Mouse (Mus musculus) CH12.LX (cell line): ENCODE measurements around the gene Vstm2b. TPM values are rescaled to one million over a fixed set of nuclear protein-coding genes. Genes with fewer than 3 reads are reported as not detected.

Source experiments
- DNase-seq: peaks from one replicate; pipeline ENCODE4 v3.0.0-alpha.2; 2013; ENCODE audit errors: extremely low read depth
- H3K27ac ChIP-seq: 2 replicates; pipeline ENCODE4 v1.5.1; 2012; ENCODE audit warnings: low read depth, mild to moderate bottlenecking, control low read depth, moderate library complexity; ENCODE audit not compliant: insufficient read depth
- H3K27me3 ChIP-seq: replicated peaks from 2 replicates; pipeline ENCODE3; 2012; ENCODE audit warnings: inconsistent platforms
- H3K36me3 ChIP-seq, 2 experiments: replicated peaks in 1 of 2; 2 replicates each; pipeline versions ENCODE3 to v1.6.1; 2012; ENCODE audit warnings: inconsistent platforms in 1 of 2, low read length in 1 of 2, mild to moderate bottlenecking in 1 of 2, mixed read lengths in 1 of 2, moderate library complexity in 1 of 2; ENCODE audit not compliant: control insufficient read depth in 1 of 2, insufficient read depth in 1 of 2
- H3K4me1 ChIP-seq, 2 experiments: 2 replicates each; pipeline ENCODE4 v1.6.1; 2012; ENCODE audit warnings: inconsistent platforms in 1 of 2, moderate library complexity in 1 of 2; ENCODE audit not compliant: insufficient read depth in 2 of 2, control insufficient read depth in 1 of 2
- H3K4me2 ChIP-seq: 2 replicates; pipeline ENCODE4 v1.6.1; 2012; ENCODE audit warnings: low read depth, mild to moderate bottlenecking, control low read depth; ENCODE audit not compliant: poor library complexity, insufficient read depth, severe bottlenecking
- H3K4me3 ChIP-seq, 3 experiments: fragments of 150-350 bp in 1 of 3; sonication (generic) in 1 of 3; replicated peaks in 1 of 3; 2 replicates each; pipeline versions ENCODE3 to v1.5.1; 2011 to 2012; ENCODE audit warnings: low read depth in 2 of 3, low read length in 2 of 3, mild to moderate bottlenecking in 2 of 3, moderate library complexity in 2 of 3, control low read depth in 1 of 3, improper control_type of control experiment in 1 of 3, inconsistent platforms in 1 of 3, mixed read lengths in 1 of 3; ENCODE audit not compliant: poor library complexity in 1 of 3
- H3K79me2 ChIP-seq: replicated peaks from 2 replicates; pipeline ENCODE4 v1.6.1; 2012; ENCODE audit warnings: mild to moderate bottlenecking, moderate library complexity; ENCODE audit not compliant: control insufficient read depth, poor library complexity, insufficient read depth, severe bottlenecking; ENCODE audit errors: extremely low read depth
- H3K9ac ChIP-seq: 2 replicates; pipeline ENCODE4 v1.6.1; 2012; ENCODE audit warnings: low read depth, mild to moderate bottlenecking, control low read depth, moderate library complexity; ENCODE audit not compliant: insufficient read depth
- H3K9me3 ChIP-seq: replicated peaks from 2 replicates; pipeline ENCODE3; 2012; ENCODE audit warnings: low read length, inconsistent platforms, mixed read lengths
- BHLHE40 ChIP-seq: IDR thresholded peaks from 2 replicates; pipeline ENCODE4 v1.6.1; 2011; ENCODE audit warnings: mild to moderate bottlenecking, low read depth, low read length, improper control_type of control experiment
- CHD2 ChIP-seq: IDR thresholded peaks from 2 replicates; pipeline ENCODE4 v1.6.1; 2011; ENCODE audit warnings: low read length, improper control_type of control experiment
- IRF4 ChIP-seq: IDR thresholded peaks from 2 replicates; pipeline ENCODE4 v1.6.1; 2014; ENCODE audit warnings: low read depth, mild to moderate bottlenecking, inconsistent platforms, low read length, improper control_type of control experiment
- JUND ChIP-seq: conservative IDR thresholded peaks from 2 replicates; pipeline ENCODE4 v1.6.1; 2011; ENCODE audit warnings: low read depth, low read length, improper control_type of control experiment
- MXI1 ChIP-seq: IDR thresholded peaks from 2 replicates; pipeline ENCODE4 v1.6.1; 2011; ENCODE audit warnings: mild to moderate bottlenecking, low read depth, low read length, improper control_type of control experiment
- NELFE ChIP-seq: IDR thresholded peaks from 2 replicates; pipeline ENCODE4 v1.6.1; 2011; ENCODE audit warnings: low read depth, low read length, improper control_type of control experiment
- POLR2A ChIP-seq: IDR thresholded peaks from 2 replicates; pipeline ENCODE4 v1.6.1; 2011; ENCODE audit warnings: low read depth, mild to moderate bottlenecking, improper control_type of control experiment, low read length
- RAD21 ChIP-seq: IDR thresholded peaks from 2 replicates; pipeline ENCODE4 v1.6.1; 2011; ENCODE audit warnings: low read depth, mild to moderate bottlenecking, low read length, improper control_type of control experiment, moderate library complexity
- RCOR1 ChIP-seq: conservative IDR thresholded peaks from 2 replicates; pipeline ENCODE4 v1.6.1; 2012; ENCODE audit warnings: low read depth, mild to moderate bottlenecking, inconsistent platforms, low read length, improper control_type of control experiment
- SIN3A ChIP-seq: IDR thresholded peaks from 2 replicates; pipeline ENCODE4 v1.6.1; 2012; ENCODE audit warnings: low read length, improper control_type of control experiment, inconsistent platforms
- SMC3 ChIP-seq: IDR thresholded peaks from 2 replicates; pipeline ENCODE4 v1.6.1; 2011; ENCODE audit warnings: low read depth, low read length, improper control_type of control experiment
- TBP ChIP-seq: conservative IDR thresholded peaks from 2 replicates; pipeline ENCODE4 v1.6.1; 2011; ENCODE audit warnings: low read depth, low read length, improper control_type of control experiment
- UBTF ChIP-seq: IDR thresholded peaks from 2 replicates; pipeline ENCODE4 v1.6.1; 2012; ENCODE audit warnings: low read depth, mild to moderate bottlenecking, inconsistent platforms, low read length, improper control_type of control experiment, moderate library complexity
- USF1 ChIP-seq: IDR thresholded peaks from 2 replicates; pipeline ENCODE4 v1.6.1; 2014; ENCODE audit warnings: low read depth, mild to moderate bottlenecking, inconsistent platforms, low read length, improper control_type of control experiment
- USF2 ChIP-seq: conservative IDR thresholded peaks from 2 replicates; pipeline ENCODE4 v1.6.1; 2011; ENCODE audit warnings: low read depth, low read length, improper control_type of control experiment
- ZC3H11A ChIP-seq: IDR thresholded peaks from 2 replicates; pipeline ENCODE4 v1.6.1; 2012; ENCODE audit warnings: low read depth, mild to moderate bottlenecking, inconsistent platforms, low read length, improper control_type of control experiment
- ZKSCAN1 ChIP-seq: IDR thresholded peaks from 2 replicates; pipeline ENCODE4 v1.6.1; 2012; ENCODE audit warnings: low read depth, inconsistent platforms, low read length, improper control_type of control experiment, borderline replicate concordance
- ZMIZ1 ChIP-seq: IDR thresholded peaks from 2 replicates; pipeline ENCODE4 v1.6.1; 2012; ENCODE audit warnings: low read depth, mild to moderate bottlenecking, inconsistent platforms, low read length, improper control_type of control experiment
- dilution Hi-C: fragments of 300-500 bp; cut with MboI; formaldehyde crosslinking; loops from 2 replicates; pipeline ENCODE4 v1.14.3; 2020; ENCODE audit warnings: low sequenced_read_pairs; ENCODE audit not compliant: extremely low pct_unique_long_range_greater_than_20kb, extremely low pct_ligation_motif_present
- in situ Hi-C: fragments of 300-500 bp; cut with MboI; formaldehyde crosslinking; loops from 3 replicates; pipeline ENCODE4 v1.14.3; 2019; ENCODE audit warnings: low sequenced_read_pairs, low pct_ligation_motif_present, low pct_unique_long_range_greater_than_20kb, mixed read lengths
- polyA plus RNA-seq: library from polyadenylated mRNA; unstranded; fragments of >175 nt; gene quantifications from 2 replicates; pipeline ENCODE4 v1.2.1, GENCODE M21; 2012; ENCODE audit warnings: low read depth; ENCODE audit not compliant: insufficient read length
- total RNA-seq, 2 experiments: library from RNA; depleted of rRNA; stranded (reverse); fragments of 300-350 nt in 1 of 2; fragments of >200 nt in 1 of 2; gene quantifications; 2 replicates each; pipeline ENCODE4 v1.2.3; 2012 to 2014

Vstm2b gene
- total and polyA plus RNA-seq, 3 experiments = not detected

DNA sequence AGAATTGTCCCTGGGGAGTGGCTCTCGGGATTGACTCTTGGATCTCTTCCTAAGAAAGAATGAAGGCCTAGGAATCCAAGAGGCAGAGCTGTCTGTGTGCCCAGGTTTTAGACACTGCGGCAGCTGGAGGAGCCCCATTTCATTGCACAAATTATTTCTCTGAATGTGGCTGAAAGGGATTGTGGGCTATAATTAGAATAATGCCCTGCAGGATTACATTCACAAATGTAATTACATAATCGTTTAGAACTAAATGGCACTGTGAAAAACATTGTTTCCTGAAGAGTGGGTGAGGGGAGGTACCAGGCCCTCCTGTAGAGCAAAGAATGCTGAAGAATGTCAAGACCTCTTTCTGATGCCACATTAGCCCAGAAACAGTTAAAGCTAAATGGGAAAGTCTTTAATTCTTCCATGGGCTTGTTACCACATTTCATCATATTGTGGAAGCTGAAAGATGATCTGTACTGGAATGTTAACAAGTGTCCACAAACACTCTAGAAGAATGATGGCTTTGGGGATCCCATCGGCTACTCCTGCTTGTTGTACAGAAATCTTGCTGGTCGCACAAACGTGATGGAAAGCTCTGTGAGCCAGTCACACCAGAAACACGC lies 24.6 kb upstream of the Vstm2b start:
- DNase-seq = no peak
- Histone ChIP-seq H3K36me3 (no peaks in the 10 kb centered on the region), H3K4me1 (no peaks in the 10 kb centered on the region), H3K9me3 (no peaks in the 10 kb centered on the region), H3K4me2 (no peak overlapping the region), H3K27ac (no peak overlapping the region), H3K27me3 (no peaks in the 10 kb centered on the region), H3K4me3 (no peak overlapping the region), H3K9ac (no peak overlapping the region), H3K79me2 (no peaks in the 10 kb centered on the region)
- dilution Hi-C loops (no loop called here), in situ Hi-C loops (no loop called here)
- TF ChIP-seq USF2 (no peak), RAD21 (no peak), BHLHE40 (no peak)

- H3K4me3 ChIP-seq = no peak overlapping the region
- no peak for DNase-seq
- TF ChIP-seq POLR2A (no peak), NELFE (no peak), RAD21 (no peak), JUND (no peak), TBP (no peak), SMC3 (no peak)
- TF ChIP-seq, all 38 proteins: peak for 0
- Histone ChIP-seq H3K4me1 (no peaks in the 10 kb centered on the region), H3K27ac (no peak overlapping the region), H3K36me3 (no peaks in the 10 kb centered on the region), H3K27me3 (no peaks in the 10 kb centered on the region), H3K9ac (no peak overlapping the region), H3K4me2 (no peak overlapping the region), H3K79me2 (no peaks in the 10 kb centered on the region), H3K9me3 (no peaks in the 10 kb centered on the region)
- dilution Hi-C loops = no loop called here
- in situ Hi-C loops = no loop called here
Measured at GRCm38 (mm10) chr7:40884855-40885489, 13.2 kb upstream of the Vstm2b start.

DNA sequence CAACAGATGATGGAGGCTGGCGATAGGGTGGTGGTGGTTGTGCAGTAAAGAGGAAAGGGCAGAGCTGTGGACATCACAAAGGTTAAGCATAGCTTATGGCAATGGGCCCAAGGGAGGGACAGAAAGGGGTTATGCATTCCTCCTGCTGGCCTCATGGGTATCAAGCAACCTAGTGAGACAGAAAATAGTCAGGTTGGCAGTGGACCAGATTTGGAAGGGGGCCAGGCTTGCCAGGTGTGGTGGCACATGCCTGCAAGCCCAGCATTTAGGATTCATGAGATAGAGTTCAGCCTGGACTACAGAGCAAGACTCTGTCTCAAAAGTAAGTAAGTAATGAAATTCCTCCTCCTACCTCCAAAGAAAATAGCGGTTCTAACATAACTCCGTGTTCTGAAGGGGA lies 9.8 kb upstream of the Vstm2b start:
- Histone ChIP-seq H3K36me3 (no peaks in the 10 kb centered on the region), H3K4me1 (no peaks in the 10 kb centered on the region), H3K4me3 (no peak overlapping the region), H3K9ac (no peak overlapping the region)
- dilution Hi-C loops = no loop called here
- DNase-seq = no peak
- in situ Hi-C loops = no loop called here
- TF ChIP-seq RAD21 (no peak), CHD2 (no peak), USF2 (no peak), SIN3A (no peak), SMC3 (no peak), RCOR1 (no peak), TBP (no peak), IRF4 (no peak), USF1 (no peak), ZKSCAN1 (no peak), JUND (no peak), UBTF (no peak), NELFE (no peak), ZC3H11A (no peak), BHLHE40 (no peak), ZMIZ1 (no peak), MXI1 (no peak), POLR2A (no peak)
- TF ChIP-seq, all 38 proteins: peak for 0
- H3K27me3 ChIP-seq = no peaks in the 10 kb centered on the region
- H3K9me3 ChIP-seq = no peaks in the 10 kb centered on the region
- H3K79me2 ChIP-seq = no peaks in the 10 kb centered on the region
- no peak overlapping the region for H3K27ac ChIP-seq
- no peak overlapping the region for H3K4me2 ChIP-seq
